Mouse (Mus musculus) intestine, embryonic 15.5 days (tissue): ENCODE data around the gene Myadml2. TPM values are rescaled to one million over a fixed set of nuclear protein-coding genes. Genes with fewer than 3 reads are reported as not detected.

Source experiments
- ATAC-seq: fragments of 200-750 bp; cut with Nextera tagmentation; 2 replicates; pipeline ENCODE4 v1.8.0; 2017; ENCODE audit warnings: moderate TSS enrichment, moderate library complexity
- H3K27ac ChIP-seq: fragments of 300-500 bp; sonication (generic); 2 replicates; pipeline ENCODE4 v1.5.1; 2015; ENCODE audit warnings: mild to moderate bottlenecking, inconsistent platforms
- H3K27me3 ChIP-seq: fragments of 300-500 bp; sonication (generic); replicated peaks from 2 replicates; pipeline ENCODE4 v1.6.1; 2015; ENCODE audit warnings: inconsistent platforms
- H3K36me3 ChIP-seq: fragments of 300-500 bp; sonication (generic); 2 replicates; pipeline ENCODE4 v1.6.1; 2015; ENCODE audit warnings: inconsistent platforms
- H3K4me1 ChIP-seq: fragments of 300-500 bp; sonication (generic); replicated peaks from 2 replicates; pipeline ENCODE4 v1.6.1; 2015; ENCODE audit warnings: inconsistent platforms
- H3K4me2 ChIP-seq: fragments of 300-500 bp; sonication (generic); replicated peaks from 2 replicates; pipeline ENCODE4 v1.6.1; 2015; ENCODE audit warnings: mild to moderate bottlenecking, inconsistent platforms
- H3K4me3 ChIP-seq: fragments of 300-500 bp; sonication (generic); replicated peaks from 2 replicates; pipeline ENCODE4 v1.5.1; 2015; ENCODE audit warnings: inconsistent platforms
- H3K9ac ChIP-seq: fragments of 300-500 bp; sonication (generic); 2 replicates; pipeline ENCODE4 v1.6.1; 2015; ENCODE audit warnings: inconsistent platforms
- H3K9me3 ChIP-seq: fragments of 300-500 bp; sonication (generic); 2 replicates; pipeline ENCODE4 v1.6.1; 2016; ENCODE audit warnings: inconsistent platforms
- WGBS: fragments of 180-500 bp; shearing (Covaris S2); methylation state at CpG from one replicate; pipeline ENCODE4 v1.1.7; 2015; 5-methylcytosine and 5-hydroxymethylcytosine counted together
- polyA plus RNA-seq: library from polyadenylated mRNA; unstranded; fragments of >200 nt; fragmentation: Nextera tagmentation; extraction: Ambion mirVana; gene quantifications from 2 replicates; pipeline ENCODE4 v1.2.1, GENCODE M21; 2015

Myadml2 gene
- not detected in 2 replicates for polyA plus RNA-seq

DNA sequence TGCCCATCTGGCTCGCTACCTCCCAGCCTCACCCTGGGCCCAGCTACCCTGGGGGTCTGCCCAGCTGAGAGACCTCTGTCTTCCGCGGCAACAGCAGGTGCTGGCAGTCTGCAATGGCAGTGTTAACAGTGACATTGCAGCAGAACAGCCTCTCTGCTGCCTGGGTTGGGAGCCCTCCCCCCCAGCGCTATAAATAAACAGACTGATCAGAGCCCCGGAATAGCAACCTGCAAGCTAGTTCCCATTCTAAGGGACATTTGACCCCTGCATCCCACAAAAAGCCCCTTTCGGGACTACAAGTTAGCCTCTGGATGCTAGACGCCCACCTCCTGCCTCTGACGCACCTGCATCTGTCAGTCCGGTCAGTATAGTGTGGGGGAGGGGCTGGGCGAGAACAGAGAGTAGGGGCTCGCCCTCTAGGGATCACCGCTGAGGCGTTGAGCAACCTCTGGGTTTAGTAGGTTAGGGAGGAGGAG, at the start of gene Myadml2:
Gene Myadml2, minus strand, starts transcription at position 158 of the 476 bp plus-strand sequence.
- WGBS = 4% methylated on average over 13 of the region's 13 CpGs
- Histone ChIP-seq H3K27me3 (peaks cover 13% of the 10 kb centered on the region; the same call in 1 of the 2 replicates), H3K9ac (peak within 1 kb of the TSS; percentile 39), H3K27ac (no peak within 1 kb of the TSS), H3K4me1 (peaks cover 9% of the 10 kb centered on the region), H3K4me3 (peak within 1 kb of the TSS; percentile 7; the same call in 1 of the 2 replicates), H3K9me3 (no peaks in the 10 kb centered on the region), H3K36me3 (no peaks in the 10 kb centered on the region), H3K4me2 (peak within 1 kb of the TSS; percentile 52)
- no peak for ATAC-seq

DNA sequence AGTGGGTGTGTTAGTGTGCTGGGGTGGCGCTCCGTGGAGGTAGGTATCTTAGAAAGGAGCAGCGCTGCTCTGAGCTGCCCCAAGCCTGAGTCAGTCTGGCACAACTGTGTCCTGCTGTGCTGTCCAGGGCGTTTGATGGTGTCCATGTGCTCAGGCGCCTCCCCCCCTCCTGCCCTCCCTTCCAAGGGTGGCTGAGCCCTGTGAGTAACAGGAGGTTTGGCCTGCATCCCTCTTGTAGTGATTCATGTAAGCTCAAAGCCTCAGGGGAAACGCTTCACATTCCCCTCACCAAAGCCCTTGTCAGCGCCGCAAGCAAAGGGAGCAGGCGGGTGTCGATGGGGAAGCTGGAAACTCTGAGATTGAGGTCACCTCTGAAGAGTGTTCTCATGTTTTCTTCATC, 49.8 kb upstream of the Myadml2 start:
- 53% methylated on average over 10 of the region's 10 CpGs for WGBS
- Histone ChIP-seq H3K4me2 (no peak overlapping the region), H3K27me3 (no peaks in the 10 kb centered on the region), H3K9me3 (no peaks in the 10 kb centered on the region), H3K9ac (no peak overlapping the region), H3K36me3 (peaks cover 23% of the 10 kb centered on the region), H3K4me3 (no peak overlapping the region), H3K27ac (peak overlapping the region; percentile 20; the same call in 1 of the 2 replicates), H3K4me1 (peaks cover 11% of the 10 kb centered on the region; the same call in 1 of the 2 replicates)
- no peak; the same call in 1 of the 2 replicates for ATAC-seq

DNA sequence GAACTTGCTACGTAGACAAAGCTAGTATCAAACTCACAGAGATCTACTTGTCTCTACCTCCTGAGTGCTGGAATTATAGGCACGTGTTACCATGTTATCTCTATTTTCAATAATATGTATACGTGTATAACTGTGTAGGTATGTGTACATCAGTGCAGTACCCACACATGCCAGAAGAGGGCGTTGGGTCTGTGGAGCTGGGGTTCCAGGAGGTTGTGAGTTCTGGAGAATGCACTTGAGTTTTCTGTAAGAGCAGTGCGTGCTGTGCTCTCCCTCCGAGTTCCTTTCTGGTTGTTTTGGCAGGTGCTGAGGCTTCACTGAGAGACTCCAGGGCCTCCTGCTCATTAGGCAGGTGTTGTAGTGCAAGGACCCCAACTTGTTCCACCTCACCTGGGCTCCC, 48.6 kb upstream of the Myadml2 start:
- H3K9ac ChIP-seq = no peak overlapping the region
- 92% methylated on average over 6 of the region's 6 CpGs for WGBS
- no peak for ATAC-seq
- H3K36me3 ChIP-seq = peaks cover 16% of the 10 kb centered on the region; the same call in 1 of the 2 replicates
- H3K4me1 ChIP-seq = peaks cover 11% of the 10 kb centered on the region; the same call in 1 of the 2 replicates
- no peak overlapping the region for H3K4me2 ChIP-seq
- H3K4me3 ChIP-seq = no peak overlapping the region
- no peak overlapping the region for H3K27ac ChIP-seq
- H3K9me3 ChIP-seq = no peaks in the 10 kb centered on the region
- H3K27me3 ChIP-seq = no peaks in the 10 kb centered on the region

DNA sequence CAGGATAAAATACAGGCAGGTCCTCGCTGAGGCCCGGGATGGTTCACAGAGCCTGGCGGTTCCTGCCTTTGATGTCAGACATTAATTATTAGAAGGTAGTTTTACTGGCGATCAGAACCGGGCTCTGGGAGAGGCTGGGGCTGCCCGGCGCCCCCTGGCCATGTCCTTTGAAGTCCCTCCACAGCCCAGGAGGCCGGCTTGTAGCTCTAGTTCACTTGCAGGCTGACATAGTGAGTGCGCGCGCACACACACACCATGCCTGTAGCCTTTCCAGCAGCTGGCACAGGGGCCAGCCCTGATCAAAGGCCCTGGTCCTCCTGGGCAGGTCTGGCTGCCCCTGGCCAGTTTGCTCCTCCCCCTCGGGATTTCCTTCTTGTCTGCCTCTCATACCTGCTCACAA, 47.7 kb upstream of the Myadml2 start:
- Histone ChIP-seq H3K36me3 (peaks cover 11% of the 10 kb centered on the region; the same call in 1 of the 2 replicates), H3K9me3 (no peaks in the 10 kb centered on the region), H3K4me1 (peaks cover 11% of the 10 kb centered on the region; the same call in 1 of the 2 replicates), H3K27me3 (no peaks in the 10 kb centered on the region), H3K4me3 (no peak overlapping the region), H3K4me2 (no peak overlapping the region), H3K9ac (no peak overlapping the region), H3K27ac (no peak overlapping the region)
- 46% methylated on average over 12 of the region's 12 CpGs for WGBS
- peak; percentile 39; the same call in 1 of the 2 replicates for ATAC-seq

DNA sequence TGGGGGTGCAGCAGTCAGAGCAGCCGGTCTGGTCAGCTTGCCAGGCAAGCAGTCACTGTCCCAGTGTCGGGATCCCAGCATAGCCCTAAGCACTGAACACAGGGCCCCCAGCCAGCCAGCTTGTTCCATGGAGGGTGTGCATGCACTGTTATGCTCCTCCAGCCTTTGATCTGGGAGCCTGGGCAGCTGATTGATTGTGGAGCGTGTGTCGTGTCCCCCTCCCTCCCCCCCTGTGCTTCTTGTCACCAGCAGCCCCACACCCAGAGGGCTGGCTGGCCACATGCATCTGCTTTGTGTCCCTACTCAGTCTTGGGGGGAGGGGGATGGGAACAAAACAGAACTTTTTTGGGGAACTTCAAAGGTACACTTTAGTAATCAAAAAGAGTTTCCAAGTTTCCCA, 47.2 kb upstream of the Myadml2 start:
- no peak overlapping the region for H3K4me3 ChIP-seq
- peak; percentile 50; the same call in 1 of the 2 replicates for ATAC-seq
- no peak overlapping the region for H3K27ac ChIP-seq
- H3K9ac ChIP-seq = no peak overlapping the region
- peaks cover 11% of the 10 kb centered on the region; the same call in 1 of the 2 replicates for H3K36me3 ChIP-seq
- 36% methylated on average over 4 of the region's 4 CpGs for WGBS
- no peaks in the 10 kb centered on the region for H3K9me3 ChIP-seq
- H3K4me1 ChIP-seq = peaks cover 11% of the 10 kb centered on the region; the same call in 1 of the 2 replicates
- H3K27me3 ChIP-seq = no peaks in the 10 kb centered on the region
- H3K4me2 ChIP-seq = no peak overlapping the region

DNA sequence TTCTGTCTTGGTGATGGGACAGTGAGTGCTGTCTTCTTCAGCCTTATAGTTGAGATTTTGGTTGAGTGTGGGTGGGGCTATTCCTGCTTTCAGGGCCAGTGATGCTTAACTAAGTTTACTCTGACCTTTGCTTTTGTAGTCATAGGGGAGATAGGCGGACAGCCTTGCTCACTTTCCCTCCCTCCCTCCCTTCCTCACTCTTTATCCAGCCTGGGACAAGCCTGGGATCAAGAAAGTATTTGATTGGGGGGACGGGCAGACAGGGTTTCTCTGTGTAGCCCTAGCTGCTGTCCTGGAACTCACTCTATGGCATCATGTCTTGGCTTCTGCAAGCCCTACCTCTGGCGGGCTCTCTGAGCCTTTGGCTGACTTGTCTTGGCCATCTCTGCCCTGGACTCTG, 45.5 kb upstream of the Myadml2 start:
- Histone ChIP-seq H3K4me2 (no peak overlapping the region), H3K4me3 (no peak overlapping the region), H3K27me3 (no peaks in the 10 kb centered on the region), H3K27ac (no peak overlapping the region), H3K9me3 (no peaks in the 10 kb centered on the region), H3K36me3 (peaks cover 8% of the 10 kb centered on the region; the same call in 1 of the 2 replicates), H3K4me1 (peaks cover 11% of the 10 kb centered on the region; the same call in 1 of the 2 replicates), H3K9ac (no peak overlapping the region)
- no peak for ATAC-seq
- WGBS = 77% methylated on average over 3 of the region's 3 CpGs

DNA sequence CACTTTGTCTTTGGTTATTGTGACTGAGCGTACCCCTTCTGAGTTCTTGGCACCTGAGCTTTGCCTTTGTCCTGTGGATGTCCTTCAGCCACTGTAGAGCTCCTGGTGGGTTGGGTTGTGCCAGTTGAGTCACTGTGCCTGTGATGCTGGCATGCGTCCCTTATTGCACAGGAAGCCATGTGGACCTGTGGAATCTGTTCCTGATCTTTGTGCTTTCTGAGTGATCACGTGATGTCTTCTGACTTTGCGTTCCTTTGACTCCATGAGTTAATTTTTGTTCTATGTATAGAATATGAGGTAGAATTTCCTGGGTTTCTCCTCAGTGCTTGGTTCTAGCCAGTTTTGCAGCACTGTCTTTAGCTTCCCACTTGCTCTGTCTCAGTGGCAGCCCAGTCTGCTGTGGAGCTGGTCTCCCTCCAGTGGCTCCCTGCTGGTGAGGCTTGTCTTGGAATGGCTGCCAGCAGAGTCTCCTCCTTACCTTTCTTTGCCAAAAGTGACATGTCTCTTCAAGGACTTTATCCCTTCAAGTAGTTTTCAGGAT, 44.6 kb upstream of the Myadml2 start:
- WGBS = 89% methylated on average over 4 of the region's 4 CpGs
- no peak overlapping the region for H3K27ac ChIP-seq
- no peak overlapping the region for H3K4me2 ChIP-seq
- H3K4me1 ChIP-seq = peaks cover 9% of the 10 kb centered on the region; the same call in 1 of the 2 replicates
- no peaks in the 10 kb centered on the region for H3K27me3 ChIP-seq
- no peak overlapping the region for H3K9ac ChIP-seq
- no peaks in the 10 kb centered on the region for H3K9me3 ChIP-seq
- ATAC-seq = no peak
- peaks cover 8% of the 10 kb centered on the region; the same call in 1 of the 2 replicates for H3K36me3 ChIP-seq
- no peak overlapping the region for H3K4me3 ChIP-seq

DNA sequence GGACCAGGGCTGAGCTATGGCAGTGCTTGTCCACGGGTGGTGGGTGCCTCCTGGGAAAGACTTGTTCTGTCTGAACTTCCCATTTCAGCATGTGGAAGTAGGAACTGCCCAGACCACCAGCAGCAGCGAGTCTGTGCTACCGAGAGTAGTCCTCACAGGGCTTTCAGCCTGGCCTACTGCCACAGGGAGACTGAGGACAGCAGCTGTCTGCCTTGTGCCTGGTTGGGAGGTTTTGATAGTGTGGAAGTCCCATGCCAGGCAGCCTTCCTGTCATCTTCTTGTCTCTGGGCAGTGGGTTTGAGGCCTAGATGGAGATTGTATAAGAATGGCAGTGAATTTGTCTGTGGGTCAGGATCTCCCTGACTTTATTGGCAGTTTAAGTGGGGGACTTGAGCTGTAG, 41.4 kb upstream of the Myadml2 start:
- 81% methylated on average over 3 of the region's 3 CpGs for WGBS
- H3K4me1 ChIP-seq = no peaks in the 10 kb centered on the region
- H3K9ac ChIP-seq = no peak overlapping the region
- no peak overlapping the region for H3K27ac ChIP-seq
- no peaks in the 10 kb centered on the region for H3K27me3 ChIP-seq
- peaks cover 15% of the 10 kb centered on the region; the same call in 1 of the 2 replicates for H3K36me3 ChIP-seq
- H3K4me2 ChIP-seq = no peak overlapping the region
- no peak for ATAC-seq
- H3K4me3 ChIP-seq = no peak overlapping the region
- H3K9me3 ChIP-seq = no peaks in the 10 kb centered on the region

DNA sequence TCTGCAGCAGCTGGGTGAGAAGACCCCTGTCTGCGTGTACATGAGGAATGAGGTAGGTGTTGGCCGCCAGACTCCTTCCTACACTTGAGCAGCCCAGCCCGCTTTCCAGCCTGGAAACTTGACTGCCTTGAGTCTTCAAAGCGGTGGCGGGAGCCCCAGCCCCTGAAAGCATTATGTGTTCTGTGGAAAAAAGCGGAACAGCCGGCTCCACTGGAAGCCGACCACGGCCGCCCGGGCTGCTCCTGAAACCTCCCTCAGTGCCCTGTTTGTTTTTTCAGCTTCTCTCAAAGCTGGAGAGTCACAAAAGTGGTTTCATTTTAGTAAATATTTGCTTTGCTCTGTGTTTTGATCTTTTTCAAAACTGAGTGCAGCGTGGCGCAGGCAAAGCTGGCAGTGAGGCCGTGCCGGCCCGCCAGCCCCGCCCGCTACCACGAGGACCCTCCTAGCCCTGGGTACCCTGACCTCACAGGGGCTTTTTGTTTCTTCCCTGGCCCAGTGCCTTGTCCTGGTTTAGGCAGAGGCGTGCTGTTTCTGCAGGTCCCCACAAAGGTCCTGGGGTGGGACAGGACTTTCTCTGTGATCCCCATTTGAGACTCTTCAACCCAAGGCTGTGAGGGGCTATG, 38.8 kb upstream of the Myadml2 start:
- H3K9ac ChIP-seq = no peak overlapping the region
- H3K4me2 ChIP-seq = no peak overlapping the region
- 73% methylated on average over 20 of the region's 20 CpGs for WGBS

DNA sequence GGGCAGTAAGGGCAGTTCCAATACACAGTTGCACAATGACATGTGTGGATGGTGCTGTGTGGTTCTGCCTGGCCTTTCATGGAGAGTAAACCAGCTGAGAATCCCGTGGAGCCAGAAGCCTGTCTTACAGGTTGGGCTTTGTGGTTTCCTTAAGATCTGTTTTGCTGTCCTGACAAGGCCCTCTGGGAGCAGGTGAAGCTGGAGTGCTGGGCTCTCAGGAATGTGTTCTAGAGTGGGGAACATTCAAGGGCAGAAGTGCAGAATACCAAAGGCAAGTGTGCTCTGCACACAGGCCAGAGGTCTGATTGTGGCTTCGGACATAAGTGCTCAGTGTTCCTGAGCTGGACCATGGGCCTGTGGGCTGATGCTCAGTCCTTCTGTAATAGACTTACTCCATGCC, 36.7 kb upstream of the Myadml2 start:
- 78% methylated on average over 2 of the region's 2 CpGs for WGBS
- Histone ChIP-seq H3K4me2 (no peak overlapping the region), H3K9ac (no peak overlapping the region), H3K4me1 (no peaks in the 10 kb centered on the region), H3K27me3 (no peaks in the 10 kb centered on the region), H3K9me3 (no peaks in the 10 kb centered on the region), H3K36me3 (peaks cover 19% of the 10 kb centered on the region; the same call in 1 of the 2 replicates), H3K27ac (no peak overlapping the region), H3K4me3 (no peak overlapping the region)
- ATAC-seq = no peak

More for the DNA sequence above, 38.8 kb upstream of the Myadml2 start:
- Histone ChIP-seq H3K36me3 (peaks cover 15% of the 10 kb centered on the region; the same call in 1 of the 2 replicates), H3K4me3 (no peak overlapping the region), H3K9me3 (no peaks in the 10 kb centered on the region), H3K4me1 (no peaks in the 10 kb centered on the region), H3K27ac (no peak overlapping the region), H3K27me3 (no peaks in the 10 kb centered on the region)
- ATAC-seq = no peak; the same call in 1 of the 2 replicates

DNA sequence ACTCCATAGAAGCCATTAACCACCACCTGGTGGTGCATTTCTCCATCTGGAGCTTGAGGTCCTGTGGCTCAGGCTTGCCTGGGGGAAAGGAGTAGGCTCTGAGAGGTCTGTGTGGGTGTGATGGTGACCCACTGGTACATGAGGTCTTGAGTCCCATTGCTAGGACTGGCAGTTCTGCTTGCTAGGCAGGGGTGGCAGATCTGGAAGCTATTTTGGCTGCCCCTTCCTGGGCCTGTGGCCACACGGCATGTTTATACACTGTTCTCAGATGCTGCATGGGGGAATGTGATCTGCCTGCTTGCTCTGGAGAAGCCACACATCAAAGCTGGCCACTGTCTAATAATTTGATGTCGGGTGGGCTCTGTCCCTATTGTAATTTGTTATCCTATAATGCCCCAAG, 36.1 kb upstream of the Myadml2 start:
- no peak overlapping the region for H3K27ac ChIP-seq
- H3K36me3 ChIP-seq = peaks cover 15% of the 10 kb centered on the region; the same call in 1 of the 2 replicates
- WGBS = 81% methylated on average over 2 of the region's 2 CpGs
- no peak overlapping the region for H3K9ac ChIP-seq
- no peak overlapping the region for H3K4me3 ChIP-seq
- no peak for ATAC-seq
- no peaks in the 10 kb centered on the region for H3K4me1 ChIP-seq
- no peaks in the 10 kb centered on the region for H3K9me3 ChIP-seq
- no peaks in the 10 kb centered on the region for H3K27me3 ChIP-seq
- H3K4me2 ChIP-seq = no peak overlapping the region

DNA sequence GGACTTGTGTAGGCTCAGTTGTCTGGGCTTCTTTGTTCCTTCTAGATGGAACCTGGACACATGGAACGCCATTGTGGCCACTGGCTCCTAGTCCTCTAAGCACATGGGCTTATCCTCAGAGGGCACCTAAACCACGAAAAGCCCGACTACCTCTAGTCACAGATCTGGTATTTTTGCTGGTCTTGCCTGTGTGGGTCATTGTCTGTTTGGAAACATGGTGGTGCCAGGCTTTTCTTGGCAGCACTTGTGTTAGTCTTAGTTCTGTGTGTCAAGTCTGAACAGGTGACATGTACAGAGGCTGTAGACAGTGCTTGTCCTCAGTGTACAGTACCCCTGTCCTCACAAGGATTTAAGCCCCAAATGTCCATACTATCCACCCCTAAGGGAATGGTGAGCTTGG, 35.6 kb upstream of the Myadml2 start:
- ATAC-seq = no peak
- WGBS = 89% methylated on average over 3 of the region's 3 CpGs
- H3K36me3 ChIP-seq = peaks cover 13% of the 10 kb centered on the region; the same call in 1 of the 2 replicates

More for the DNA sequence above, 35.6 kb upstream of the Myadml2 start:
- no peaks in the 10 kb centered on the region for H3K9me3 ChIP-seq
- H3K27me3 ChIP-seq = no peaks in the 10 kb centered on the region
- H3K27ac ChIP-seq = no peak overlapping the region
- no peak overlapping the region for H3K4me3 ChIP-seq
- H3K9ac ChIP-seq = no peak overlapping the region
- H3K4me1 ChIP-seq = no peaks in the 10 kb centered on the region
- H3K4me2 ChIP-seq = no peak overlapping the region
